Mouse (Mus musculus) midbrain, embryonic 12.5 days (tissue): ENCODE data around the gene Cct8l1. TPM values are rescaled to one million over a fixed set of nuclear protein-coding genes. Genes with fewer than 3 reads are reported as not detected.

ENCODE experiments used
- ATAC-seq: fragments of 200-750 bp; cut with Nextera tagmentation; 2 replicates; pipeline ENCODE4 v1.8.0; 2017; ENCODE audit warnings: low read depth, moderate TSS enrichment, moderate library complexity; ENCODE audit not compliant: low FRiP score
- H3K27ac ChIP-seq: fragments of 300-500 bp; sonication (generic); replicated peaks from 2 replicates; pipeline ENCODE4 v1.5.1; 2016; ENCODE audit warnings: mild to moderate bottlenecking
- H3K27me3 ChIP-seq: fragments of 300-500 bp; sonication (generic); 2 replicates; pipeline ENCODE4 v1.6.1; 2016; ENCODE audit warnings: mild to moderate bottlenecking
- H3K36me3 ChIP-seq: fragments of 300-500 bp; sonication (generic); 2 replicates; pipeline ENCODE4 v1.6.1; 2016
- H3K4me1 ChIP-seq: fragments of 300-500 bp; sonication (generic); 2 replicates; pipeline ENCODE4 v1.6.1; 2016
- H3K4me2 ChIP-seq: fragments of 300-500 bp; sonication (generic); replicated peaks from 2 replicates; pipeline ENCODE4 v1.6.1; 2016; ENCODE audit warnings: mild to moderate bottlenecking, moderate library complexity
- H3K4me3 ChIP-seq: fragments of 300-500 bp; sonication (generic); 2 replicates; pipeline ENCODE4 v1.5.1; 2016; ENCODE audit warnings: mild to moderate bottlenecking
- H3K9ac ChIP-seq: fragments of 300-500 bp; sonication (generic); replicated peaks from 2 replicates; pipeline ENCODE4 v1.6.1; 2016; ENCODE audit warnings: mild to moderate bottlenecking, moderate library complexity
- H3K9me3 ChIP-seq: fragments of 300-500 bp; sonication (generic); 2 replicates; pipeline ENCODE4 v1.6.1; 2016; ENCODE audit warnings: mild to moderate bottlenecking
- WGBS: fragments of 180-500 bp; shearing (Covaris S2); methylation state at CpG from one replicate; pipeline ENCODE4 v1.1.7; 2016; 5-methylcytosine and 5-hydroxymethylcytosine counted together
- polyA plus RNA-seq: library from polyadenylated mRNA; unstranded; fragments of >200 nt; fragmentation: Nextera tagmentation; extraction: Ambion mirVana; gene quantifications from 2 replicates; pipeline ENCODE4 v1.2.1, GENCODE M21; 2016

The Cct8l1 gene
- not detected in 2 replicates for polyA plus RNA-seq

GRCm38 (mm10) chr5:25515767-25516166, at the start of gene Cct8l1:
Gene Cct8l1 (plus strand): TSS chr5:25516067.
- 90% methylated on average over 5 of the region's 5 CpGs for WGBS
- H3K9me3 ChIP-seq, result no peaks in the 10 kb centered on the region
- no peak within 1 kb of the TSS for H3K9ac ChIP-seq
- no peak within 1 kb of the TSS for H3K4me3 ChIP-seq
- H3K27ac ChIP-seq, result no peak within 1 kb of the TSS
- H3K27me3 ChIP-seq, result no peaks in the 10 kb centered on the region
- no peak for ATAC-seq
- no peaks in the 10 kb centered on the region for H3K4me1 ChIP-seq
- H3K4me2 ChIP-seq, result no peak within 1 kb of the TSS
- H3K36me3 ChIP-seq, result no peaks in the 10 kb centered on the region

- peak overlapping the region; percentile 58; the same call in 1 of the 2 replicates for H3K27ac ChIP-seq
- H3K4me2 ChIP-seq, result peak overlapping the region; percentile 53
- WGBS, result 4% methylated on average over 6 of the region's 6 CpGs
- H3K36me3 ChIP-seq, result no peaks in the 10 kb centered on the region
- H3K9me3 ChIP-seq, result no peaks in the 10 kb centered on the region
- ATAC-seq, result peak; percentile 70
- H3K27me3 ChIP-seq, result no peaks in the 10 kb centered on the region
- H3K4me3 ChIP-seq, result peak overlapping the region; percentile 36
- H3K4me1 ChIP-seq, result peaks cover 9% of the 10 kb centered on the region
- peak overlapping the region; percentile 50; the same call in 1 of the 2 replicates for H3K9ac ChIP-seq
Measured at GRCm38 (mm10) chr5:25472070-25472469, 43.8 kb upstream of the Cct8l1 start.

GRCm38 (mm10) chr5:25475789-25476188, 40.1 kb upstream of the Cct8l1 start:
- no peak for ATAC-seq
- Histone ChIP-seq H3K4me3 (no peak overlapping the region), H3K4me2 (no peak overlapping the region), H3K4me1 (peaks cover 9% of the 10 kb centered on the region), H3K9ac (no peak overlapping the region), H3K9me3 (no peaks in the 10 kb centered on the region), H3K27ac (no peak overlapping the region), H3K36me3 (no peaks in the 10 kb centered on the region), H3K27me3 (no peaks in the 10 kb centered on the region)
- 88% methylated on average over 2 of the region's 2 CpGs for whole genome bisulfite sequencing

GRCm38 (mm10) chr5:25478863-25479262, 37.0 kb upstream of the Cct8l1 start:
- Histone ChIP-seq H3K9me3 (no peaks in the 10 kb centered on the region), H3K4me1 (no peaks in the 10 kb centered on the region), H3K9ac (no peak overlapping the region), H3K36me3 (no peaks in the 10 kb centered on the region), H3K4me2 (no peak overlapping the region), H3K27ac (no peak overlapping the region), H3K4me3 (no peak overlapping the region), H3K27me3 (no peaks in the 10 kb centered on the region)
- no peak for ATAC-seq

GRCm38 (mm10) chr5:25496652-25497051, 19.2 kb upstream of the Cct8l1 start:
- no peaks in the 10 kb centered on the region for H3K27me3 ChIP-seq
- peak overlapping the region; percentile 94 for H3K4me3 ChIP-seq
- peak overlapping the region; percentile 94; the same call in 1 of the 2 replicates for H3K9ac ChIP-seq
- 49% methylated on average over 2 of the region's 2 CpGs for WGBS
- H3K4me1 ChIP-seq, result peaks cover 20% of the 10 kb centered on the region
- H3K9me3 ChIP-seq, result no peaks in the 10 kb centered on the region
- H3K36me3 ChIP-seq, result no peaks in the 10 kb centered on the region
- H3K4me2 ChIP-seq, result peak overlapping the region; percentile 78
- ATAC-seq, result no peak
- no peak overlapping the region for H3K27ac ChIP-seq

- peak overlapping the region; percentile 99 for H3K27ac ChIP-seq
- no peaks in the 10 kb centered on the region for H3K27me3 ChIP-seq
- H3K9ac ChIP-seq, result peak overlapping the region; percentile 94
- H3K9me3 ChIP-seq, result no peaks in the 10 kb centered on the region
- peak overlapping the region; percentile 94 for H3K4me3 ChIP-seq
- peak overlapping the region; percentile 78 for H3K4me2 ChIP-seq
- WGBS, result 2% methylated on average over 10 of the region's 10 CpGs
- H3K4me1 ChIP-seq, result peaks cover 20% of the 10 kb centered on the region
- H3K36me3 ChIP-seq, result no peaks in the 10 kb centered on the region
- ATAC-seq, result no peak
Measured at GRCm38 (mm10) chr5:25497369-25497719, 18.5 kb upstream of the Cct8l1 start.

GRCm38 (mm10) chr5:25497720-25498345, 18.0 kb upstream of the Cct8l1 start:
- peak overlapping the region; percentile 78 for H3K4me2 ChIP-seq
- peak overlapping the region; percentile 99 for H3K27ac ChIP-seq
- under 1% methylated on average over 74 of the region's 78 CpGs for WGBS
- no peaks in the 10 kb centered on the region for H3K27me3 ChIP-seq
- H3K4me1 ChIP-seq, result peaks cover 20% of the 10 kb centered on the region
- peak overlapping the region; percentile 94 for H3K4me3 ChIP-seq
- no peaks in the 10 kb centered on the region for H3K9me3 ChIP-seq
- peak; percentile 28 for ATAC-seq
- no peaks in the 10 kb centered on the region for H3K36me3 ChIP-seq
- H3K9ac ChIP-seq, result peak overlapping the region; percentile 94

- H3K4me3 ChIP-seq, result peak within 1 kb of the TSS; percentile 94
- under 1% methylated on average over 37 of the region's 54 CpGs for WGBS
- ATAC-seq, result peak; percentile 29
Measured at GRCm38 (mm10) chr5:25498346-25498820, 17.5 kb upstream of the Cct8l1 start, which contains the start of gene Kmt2c. Gene Kmt2c (minus strand): TSS chr5:25498783.

GRCm38 (mm10) chr5:25498821-25499422, 16.9 kb upstream of the Cct8l1 start:
- peak overlapping the region; percentile 69 for H3K4me2 ChIP-seq
- H3K4me3 ChIP-seq, result peak overlapping the region; percentile 94
- peaks cover 20% of the 10 kb centered on the region for H3K4me1 ChIP-seq
- peak; percentile 85 for ATAC-seq
- H3K27ac ChIP-seq, result peak overlapping the region; percentile 99
- no peaks in the 10 kb centered on the region for H3K27me3 ChIP-seq
- 0% methylated on average over 29 of the region's 87 CpGs for WGBS
- no peaks in the 10 kb centered on the region for H3K9me3 ChIP-seq
- no peaks in the 10 kb centered on the region for H3K36me3 ChIP-seq
- peak overlapping the region; percentile 70 for H3K9ac ChIP-seq

More at GRCm38 (mm10) chr5:25498346-25498820, 17.5 kb upstream of the Cct8l1 start, which contains the start of gene Kmt2c:
- no peaks in the 10 kb centered on the region for H3K9me3 ChIP-seq
- peaks cover 20% of the 10 kb centered on the region for H3K4me1 ChIP-seq
- peak within 1 kb of the TSS; percentile 78 for H3K4me2 ChIP-seq
- no peaks in the 10 kb centered on the region for H3K36me3 ChIP-seq
- H3K27ac ChIP-seq, result peak within 1 kb of the TSS; percentile 99
- H3K27me3 ChIP-seq, result no peaks in the 10 kb centered on the region
- H3K9ac ChIP-seq, result peak within 1 kb of the TSS; percentile 94

- H3K27ac ChIP-seq, result peak overlapping the region; percentile 99
- H3K4me3 ChIP-seq, result peak overlapping the region; percentile 94
- H3K4me1 ChIP-seq, result peaks cover 17% of the 10 kb centered on the region
- peak overlapping the region; percentile 69 for H3K4me2 ChIP-seq
- WGBS, result under 1% methylated on average over 75 of the region's 90 CpGs
- no peaks in the 10 kb centered on the region for H3K27me3 ChIP-seq
- H3K36me3 ChIP-seq, result no peaks in the 10 kb centered on the region
- H3K9ac ChIP-seq, result peak overlapping the region; percentile 70
- ATAC-seq, result peak; percentile 88
- H3K9me3 ChIP-seq, result no peaks in the 10 kb centered on the region
Measured at GRCm38 (mm10) chr5:25499423-25500398, 16.2 kb upstream of the Cct8l1 start.

GRCm38 (mm10) chr5:25500686-25501085, 15.2 kb upstream of the Cct8l1 start:
- Histone ChIP-seq H3K27ac (no peak overlapping the region), H3K4me1 (peaks cover 15% of the 10 kb centered on the region), H3K36me3 (no peaks in the 10 kb centered on the region), H3K4me3 (0 out of 2 replicates have a peak overlapping the region, but pooled peaks have one; percentile 94), H3K4me2 (peak overlapping the region; percentile 69), H3K9ac (no peak overlapping the region), H3K9me3 (no peaks in the 10 kb centered on the region), H3K27me3 (no peaks in the 10 kb centered on the region)
- ATAC-seq, result no peak
- 68% methylated on average over 7 of the region's 7 CpGs for WGBS
